9 mouse cellular contexts compared by ENCODE assay signal in genomic region chr17:56474831-56475581, GRCm38 (mm10). TPM values are rescaled to one million over a fixed set of nuclear protein-coding genes. Genes with fewer than 3 reads are reported as not detected.
DNase-seq lines count a peak whose midpoint lies in the region; ATAC-seq and TF ChIP-seq lines count a peak whose summit lies in the region.
"Had no signal": no experiment of that assay in that cellular context is flagged by ENCODE, and none has a peak within 500 bp of the region (broad histone marks: within the 10 kb centered on the region; RNA-seq: fewer than 3 reads in every experiment).

No protein-coding gene starts in this region.

- no peaks in the 10 kb centered on the region for H3K36me3 ChIP-seq in C2C12 (ENCODE audit: control insufficient read depth, insufficient read depth)
- no peaks in the 10 kb centered on the region for H3K36me3 ChIP-seq in embryonic facial prominence, embryonic 14.5 days (ENCODE audit: control insufficient read depth, insufficient read depth, low read length)
- H3K36me3 ChIP-seq in hindbrain, embryonic 16.5 days (ENCODE audit: control insufficient read depth, insufficient read depth, low read length), result no peaks in the 10 kb centered on the region
- no peaks in the 10 kb centered on the region for H3K36me3 ChIP-seq in liver, postnatal 0 days (replicated peaks; ENCODE audit: insufficient read depth, low read length)

- TF ChIP-seq CTCF in C2C12 (IDR thresholded peaks at IDR 0.05; ENCODE audit: control insufficient read depth, insufficient read depth, insufficient read length), result no peak
- TF ChIP-seq CTCF in liver, postnatal 0 days (IDR thresholded peaks at IDR 0.05; ENCODE audit: low read depth), result no peak

- no peak overlapping the region; the same call in 1 of the 2 replicates for H3K27ac ChIP-seq in embryonic facial prominence, embryonic 14.5 days (replicated peaks; ENCODE audit: low read depth, low read length)
- H3K27ac ChIP-seq in hindbrain, embryonic 16.5 days (ENCODE audit: low read depth, low read length), result peak overlapping the region; percentile 97
- H3K27ac ChIP-seq in liver, postnatal 0 days (ENCODE audit: low read depth), result no peak overlapping the region

- peaks cover 40% of the 10 kb centered on the region for H3K4me1 ChIP-seq in embryonic facial prominence, embryonic 14.5 days (ENCODE audit: control insufficient read depth, insufficient read depth, low read length)
- H3K4me1 ChIP-seq in hindbrain, embryonic 16.5 days (ENCODE audit: control insufficient read depth, insufficient read depth, low read depth, low read length), result peaks cover 43% of the 10 kb centered on the region
- peaks cover 37% of the 10 kb centered on the region for H3K4me1 ChIP-seq in liver, postnatal 0 days (ENCODE audit: insufficient read depth)

- WGBS in embryonic facial prominence, embryonic 14.5 days, result 1% methylated on average over 21 of the region's 24 CpGs
- under 1% methylated on average over 24 of the region's 24 CpGs for WGBS in hindbrain, embryonic 16.5 days
- WGBS in liver, postnatal 0 days (ENCODE audit: insufficient replicate concordance), result 2% methylated on average over 24 of the region's 24 CpGs

- H3K9me3 ChIP-seq in embryonic facial prominence, embryonic 14.5 days (ENCODE audit: control insufficient read depth, low read length), result 0 out of 2 replicates have a peak, but pooled peaks cover 4% of the 10 kb centered on the region
- H3K9me3 ChIP-seq in hindbrain, embryonic 16.5 days (ENCODE audit: control insufficient read depth, low read length), result no peaks in the 10 kb centered on the region
- H3K9me3 ChIP-seq in liver, postnatal 0 days (ENCODE audit: low read length), result no peaks in the 10 kb centered on the region

- no peak for TF ChIP-seq EP300 in liver, postnatal 0 days (IDR thresholded peaks at IDR 0.05; ENCODE audit: low read depth)

- peak overlapping the region; percentile 92 for H3K9ac ChIP-seq in embryonic facial prominence, embryonic 14.5 days (ENCODE audit: low read depth, low read length)
- peak overlapping the region; percentile 96 for H3K9ac ChIP-seq in hindbrain, embryonic 16.5 days (ENCODE audit: low read depth, low read length)
- H3K9ac ChIP-seq in liver, postnatal 0 days (replicated peaks), result peak overlapping the region; percentile 50; the same call in 1 of the 2 replicates

- H3K27me3 ChIP-seq in C2C12 (ENCODE audit: control insufficient read depth, insufficient read depth, insufficient read length), result no peaks in the 10 kb centered on the region
- peaks cover 29% of the 10 kb centered on the region for H3K27me3 ChIP-seq in embryonic facial prominence, embryonic 14.5 days (replicated peaks; ENCODE audit: control insufficient read depth, insufficient read depth, low read length)
- no peaks in the 10 kb centered on the region for H3K27me3 ChIP-seq in hindbrain, embryonic 16.5 days (replicated peaks; ENCODE audit: control insufficient read depth, insufficient read depth, low read length)
- peaks cover 76% of the 10 kb centered on the region for H3K27me3 ChIP-seq in liver, postnatal 0 days (ENCODE audit: insufficient read depth, low read length)

- peak overlapping the region; percentile 96 for H3K4me2 ChIP-seq in embryonic facial prominence, embryonic 14.5 days (ENCODE audit: low read depth, low read length)
- H3K4me2 ChIP-seq in hindbrain, embryonic 16.5 days (ENCODE audit: low read length), result peak overlapping the region; percentile 94
- H3K4me2 ChIP-seq in liver, postnatal 0 days (ENCODE audit: low read depth, low read length), result peak overlapping the region; percentile 81

- H3K79me2 ChIP-seq in C2C12 (ENCODE audit: control insufficient read depth, insufficient read depth), result peaks cover 60% of the 10 kb centered on the region

- peak overlapping the region; percentile 65 for H3K4me3 ChIP-seq in C2C12 (ENCODE audit: insufficient read depth, poor library complexity, severe bottlenecking)
- peak overlapping the region; percentile 66 for H3K4me3 ChIP-seq in embryonic facial prominence, embryonic 14.5 days (ENCODE audit: low read depth, low read length)
- H3K4me3 ChIP-seq in hindbrain, embryonic 16.5 days (ENCODE audit: low read length), result peak overlapping the region; percentile 80
- peak overlapping the region; percentile 55 for H3K4me3 ChIP-seq in liver, postnatal 0 days (ENCODE audit: low read depth, low read length)

- H3K79me3 ChIP-seq in C2C12 (ENCODE audit: low read depth), result peaks cover 31% of the 10 kb centered on the region

- peak overlapping the region; percentile 90 for H3ac ChIP-seq in C2C12 (ENCODE audit: control insufficient read depth, insufficient read length, low read depth)

- DNase-seq in adrenal gland, adult (ENCODE audit: inconsistent age in 2 of 2, low spot score in 1 of 2), result peak; percentile 50 to 80
- no peak for DNase-seq in adrenal gland, postnatal 14 days
- peak; percentile 81 for DNase-seq in embryonic facial prominence, embryonic 14.5 days (ENCODE audit: low spot score)
- DNase-seq in liver, postnatal 0 days, result no peak
- DNase-seq in right cerebral cortex, adult 18-20 months, result peak; percentile 74
- no peak for DNase-seq in urinary bladder, postnatal 25 days (ENCODE audit: low spot score)

- ATAC-seq in embryonic facial prominence, embryonic 14.5 days (ENCODE audit: low read depth), result 0 out of 2 replicates have a peak, but pooled peaks have one; percentile 1
- peak; percentile 16 for ATAC-seq in hindbrain, embryonic 16.5 days
- no peak for ATAC-seq in liver, postnatal 0 days

TF ChIP-seq in C2C12, 6 proteins besides CTCF, POLR2A, EP300 and RAD21:
- TF ChIP-seq MAX (IDR thresholded peaks at IDR 0.05) (no peak), FOSL1 (IDR thresholded peaks at IDR 0.05; ENCODE audit: insufficient read depth, low read length, poor library complexity, severe bottlenecking) (no peak), CEBPB (IDR thresholded peaks at IDR 0.05; ENCODE audit: low read depth) (no peak), MYOD1 (IDR thresholded peaks at IDR 0.05; ENCODE audit: control insufficient read depth, insufficient read length, low read depth) (no peak), MYOG (IDR thresholded peaks at IDR 0.05; ENCODE audit: control insufficient read depth, extremely low read depth, insufficient read length) (no peak), USF1 (IDR thresholded peaks at IDR 0.05; ENCODE audit: low read depth) (no peak)

RNA-seq across cellular contexts. Expression of gene Ptprs, which starts 1.3 kb away (rescaled TPM):
- total RNA-seq in adrenal gland, postnatal 14 days (2021), result 97.0 and 102 TPM in 2 replicates
- 56.8 TPM for polyA plus RNA-seq in C2C12 (2012; fragmentation: generic; extraction: Trizol)
- polyA plus RNA-seq in embryonic facial prominence, embryonic 14.5 days (2014; fragmentation: Nextera tagmentation; extraction: Ambion mirVana), result 104 and 116 TPM in 2 replicates
- 229 and 264 TPM in 2 replicates for polyA plus RNA-seq in hindbrain, embryonic 16.5 days (2015; fragmentation: Nextera tagmentation; extraction: Ambion mirVana)
- 3.4 TPM in 2 replicates for polyA plus RNA-seq in liver, postnatal 0 days (2015; fragmentation: Nextera tagmentation; extraction: Ambion mirVana)

RNA-seq across cellular contexts. Expression of gene Znrf4, which starts 37.2 kb away (rescaled TPM):
- total RNA-seq in adrenal gland, postnatal 14 days (2021), result not detected in 2 replicates
- not detected for polyA plus RNA-seq in C2C12 (2012; fragmentation: generic; extraction: Trizol)
- not detected in 2 replicates for polyA plus RNA-seq in embryonic facial prominence, embryonic 14.5 days (2014; fragmentation: Nextera tagmentation; extraction: Ambion mirVana)
- not detected in 2 replicates for polyA plus RNA-seq in hindbrain, embryonic 16.5 days (2015; fragmentation: Nextera tagmentation; extraction: Ambion mirVana)
- not detected in 2 replicates for polyA plus RNA-seq in liver, postnatal 0 days (2015; fragmentation: Nextera tagmentation; extraction: Ambion mirVana)
- polyA plus RNA-seq: large intestine, adult 2 months had no signal

Comparison
In these comparisons a context has a peak if more than half of its experiments do, and no peak if none do; other contexts are left out.
1. DNase-seq: peak in adrenal gland, adult (2 of 2), embryonic facial prominence, embryonic 14.5 days (single experiment) and right cerebral cortex, adult 18-20 months (single experiment); none in adrenal gland, postnatal 14 days (single experiment), liver, postnatal 0 days (single experiment) and urinary bladder, postnatal 25 days (single experiment).
2. RNA of gene Ptprs, which starts 1.3 kb away (polyA plus RNA-seq): 229 to 264 TPM in hindbrain, embryonic 16.5 days, 104 to 116 TPM in embryonic facial prominence, embryonic 14.5 days and 56.8 TPM in C2C12 (single experiment); 3.4 TPM in liver, postnatal 0 days; every median in the first group is over 10 times any median in the second.
3. Peak in every context shown above with its lines, with median percentiles within 50 percentile points of each other: H3K4me3 ChIP-seq, H3K4me2 ChIP-seq and H3K9ac ChIP-seq.